Mouse (Mus musculus) megakaryocyte, embryonic 14.5 days (primary cell): ENCODE measurements around the gene Sf3a1.

Source experiments
- FLI1 ChIP-seq: IDR thresholded peaks from 2 replicates; pipeline ENCODE4 v1.6.1; 2012; ENCODE audit warnings: low read length, inconsistent platforms, mixed read lengths
- GATA1 ChIP-seq: IDR thresholded peaks from 3 replicates; pipeline ENCODE4 v1.6.1; 2012; ENCODE audit warnings: mixed read lengths, low read length, inconsistent platforms, borderline replicate concordance

GRCm38 (mm10) chr11:4119635-4120034 is 40.5 kb upstream of the Sf3a1 start:
- TF ChIP-seq GATA1, result peak; percentile 86; the same call in 2 of the 3 replicates
- TF ChIP-seq FLI1, result 0 out of 2 replicates have a peak, but pooled peaks have one; percentile 29
